Mouse (Mus musculus): ENCODE results near the gene Ptov1.
A peak's percentile ranks its signal among the peaks of the same experiment; 100 is the strongest.

GRCm38 (mm10) chr7:44818164-44818563, 51.4 kb downstream of the Ptov1 start:
- TF ChIP-seq CTCF (conservative IDR thresholded peaks at IDR 0.05; ENCODE audit: insufficient read depth, insufficient read length, low read depth, low read length) (peak; percentile 28; the same call in 1 of the 2 replicates), POLR2A (IDR thresholded peaks at IDR 0.05; ENCODE audit: low read depth, low read length) (no peak)

All from kidney, adult 2 months (tissue).